Mouse (Mus musculus) c-Kit-negative CD71-positive TER-119-positive erythroid progenitor cells, embryonic 14.5 days (primary cell): ENCODE measurements around the gene Rabggtb.
A peak's percentile ranks its signal among the peaks of the same experiment; 100 is the strongest.

Experiments used
- DNase-seq: peaks from one replicate; pipeline ENCODE4 v3.0.0-alpha.2; 2013; ENCODE audit warnings: low read depth, low spot score

The Rabggtb gene

DNA sequence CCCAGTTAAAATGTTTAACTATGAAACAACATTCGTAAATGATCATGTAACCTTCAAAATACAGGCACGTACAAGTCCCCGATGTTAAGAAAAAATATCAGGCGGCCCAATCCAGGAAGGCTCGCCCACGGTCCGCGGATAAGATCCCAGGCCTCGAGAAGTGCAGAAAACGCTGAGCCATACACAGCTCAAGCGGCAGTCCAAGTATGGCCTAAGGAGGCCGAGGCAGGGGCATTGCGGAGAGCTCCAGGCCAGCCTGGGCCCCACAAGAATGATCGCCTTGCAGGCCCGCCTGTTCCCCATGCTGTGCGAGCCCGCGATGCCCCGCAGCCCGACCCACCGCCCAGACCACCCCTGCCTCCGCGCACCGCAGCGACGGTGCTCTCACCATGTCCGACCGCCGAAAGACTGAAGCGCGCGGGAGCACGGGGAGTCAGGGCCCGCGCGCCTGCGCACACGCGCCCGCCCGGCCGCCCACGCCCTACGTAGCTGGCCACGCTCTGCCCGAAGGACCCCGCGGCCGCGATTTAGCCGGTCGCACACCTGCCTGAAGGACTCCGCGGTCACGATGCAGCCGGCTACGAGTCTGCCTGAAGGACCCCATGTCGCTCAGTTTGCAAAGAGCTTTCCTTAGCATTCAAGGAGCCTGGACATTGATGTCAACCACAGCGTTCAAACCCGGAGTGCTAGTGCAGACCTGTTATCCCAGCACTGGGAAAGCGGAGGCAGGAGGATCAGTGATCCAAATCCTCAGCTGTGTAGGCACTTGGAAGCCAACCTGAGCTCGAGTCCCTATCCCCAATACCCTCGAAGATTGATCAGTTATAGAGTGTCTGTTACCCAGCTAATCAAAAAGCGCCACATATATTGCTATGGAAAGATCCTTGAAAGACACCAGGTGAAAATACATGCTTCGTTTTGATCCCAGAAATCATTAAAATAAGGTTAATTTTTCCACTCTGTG is at the start of gene Rabggtb:
Gene Rabggtb, minus strand, starts transcription at position 464 of the 964 bp plus-strand sequence.
- peak; percentile 92 for DNase-seq

DNA sequence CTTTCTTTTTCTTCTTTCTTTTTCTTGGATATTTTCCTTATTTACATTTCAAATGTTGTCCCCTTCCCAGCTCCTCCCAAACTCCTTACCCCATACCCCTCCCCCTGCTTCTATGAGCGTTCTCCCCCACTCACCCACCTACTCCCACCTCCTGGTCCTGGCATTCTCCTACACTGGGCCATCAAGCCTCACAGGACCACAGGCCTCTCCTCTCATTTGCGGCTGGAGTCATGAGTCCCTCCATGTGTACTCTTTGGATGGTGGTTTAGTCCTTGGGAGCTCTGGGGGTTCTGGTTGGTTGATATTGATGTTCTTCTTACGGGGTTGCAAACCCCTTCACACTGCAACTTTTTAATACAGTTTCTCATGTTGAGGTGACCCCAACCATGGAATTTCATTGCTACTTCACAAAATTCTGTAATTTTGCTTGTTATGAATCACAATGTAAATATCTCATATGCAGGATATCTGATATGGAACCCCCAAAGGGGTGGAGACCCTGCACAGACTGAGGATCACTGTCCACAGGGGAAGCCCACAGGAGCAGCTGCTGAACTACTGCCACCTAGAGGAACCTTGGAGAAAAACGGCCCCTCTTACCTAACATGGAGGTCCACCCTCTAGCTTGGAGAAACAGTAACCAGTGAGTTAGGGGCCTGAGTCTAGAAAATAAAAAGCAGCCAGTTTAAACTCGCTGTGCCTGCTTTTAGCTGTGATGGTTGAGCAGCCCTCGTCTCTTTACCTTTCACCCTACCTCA is 49.0 kb upstream of the Rabggtb start:
- DNase-seq = no peak

DNA sequence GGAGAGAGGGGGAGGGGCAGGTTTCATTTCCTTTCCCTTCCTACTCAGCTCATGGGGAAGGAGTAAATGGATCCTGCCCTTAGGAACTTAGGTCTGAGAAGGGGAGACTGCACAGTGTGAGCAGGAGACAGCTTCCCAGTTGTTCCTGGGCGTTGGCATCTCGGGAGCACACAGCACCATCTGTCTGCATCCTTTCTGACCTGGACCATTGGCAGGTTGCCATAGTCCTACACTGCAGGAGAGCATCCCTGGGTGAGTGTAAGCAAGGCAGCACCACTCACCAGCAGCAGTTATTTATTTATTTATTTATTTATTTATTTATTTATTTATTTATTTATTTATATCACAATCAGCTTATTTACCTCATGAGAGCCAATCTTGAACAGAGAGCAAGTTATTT is 48.1 kb upstream of the Rabggtb start:
- no peak for DNase-seq

DNA sequence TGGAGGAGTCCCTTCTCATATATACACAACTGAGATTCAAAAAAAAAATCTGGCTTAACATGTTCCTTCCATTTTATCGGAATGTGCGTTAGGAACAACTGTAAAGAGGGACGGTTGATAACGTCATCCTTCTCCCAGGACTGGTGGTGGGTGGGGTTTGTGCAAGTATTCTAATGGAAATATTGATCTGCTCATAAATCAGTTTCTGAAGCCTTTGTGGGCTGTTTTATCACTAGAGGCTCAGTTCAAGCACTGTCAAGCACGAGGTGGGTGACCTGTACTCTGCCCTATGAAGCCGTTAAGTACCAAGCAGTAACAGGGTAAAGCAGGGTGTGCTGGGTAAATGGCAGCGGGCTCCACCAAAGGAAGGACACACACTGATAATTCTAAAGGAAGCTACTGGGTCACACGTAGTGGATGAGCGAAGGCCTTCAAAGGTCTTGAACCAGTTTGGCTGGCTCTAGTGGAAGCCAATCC is 47.0 kb upstream of the Rabggtb start:
- no peak for DNase-seq

DNA sequence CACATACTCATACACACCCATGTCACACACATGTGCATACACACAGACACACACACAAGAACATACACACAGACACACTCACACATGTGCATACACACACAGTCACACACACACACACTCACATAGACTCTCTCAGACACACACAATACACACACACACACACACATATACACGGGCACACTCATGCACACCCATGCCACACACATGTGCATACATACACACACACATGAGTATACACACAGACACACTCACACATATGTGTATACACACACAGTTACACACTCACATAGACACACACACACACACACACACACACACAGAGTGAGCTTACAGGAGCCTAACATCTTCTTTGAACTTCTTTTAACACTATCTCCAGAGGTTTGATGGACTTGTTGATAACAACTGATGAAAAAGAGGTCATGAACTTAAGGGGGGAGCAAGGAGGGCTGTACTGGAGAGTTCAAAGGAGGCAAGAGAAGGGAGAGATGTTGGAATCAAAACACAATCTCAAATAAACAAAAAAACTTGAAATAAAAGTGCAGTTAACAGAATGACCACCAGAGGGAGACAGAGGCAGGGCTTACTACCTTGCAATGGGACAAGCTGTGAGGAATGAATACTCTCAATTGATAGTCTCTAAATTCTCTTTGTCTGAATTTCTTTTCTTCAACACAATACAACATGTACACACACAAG is 46.4 kb upstream of the Rabggtb start:
- peak; percentile 39 for DNase-seq

DNA sequence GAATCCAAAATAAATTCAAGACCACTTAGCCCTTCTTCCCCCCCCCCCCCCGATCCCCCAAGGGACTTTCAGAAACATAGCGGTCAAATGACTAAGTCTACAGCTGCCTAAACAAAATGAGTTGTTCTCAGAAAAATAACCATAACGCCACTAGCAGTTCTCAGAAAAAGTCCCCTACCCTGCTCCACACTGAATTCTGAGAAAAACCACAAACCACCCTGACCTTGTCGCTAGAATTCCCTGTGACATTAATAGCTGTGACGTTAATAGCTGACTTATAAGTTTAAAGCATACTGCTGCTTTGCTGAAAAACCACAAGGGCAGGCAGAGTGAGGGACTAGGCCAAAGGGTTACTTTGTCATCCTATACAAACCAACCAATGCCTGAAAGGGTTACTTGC is 45.1 kb upstream of the Rabggtb start:
- no peak for DNase-seq

DNA sequence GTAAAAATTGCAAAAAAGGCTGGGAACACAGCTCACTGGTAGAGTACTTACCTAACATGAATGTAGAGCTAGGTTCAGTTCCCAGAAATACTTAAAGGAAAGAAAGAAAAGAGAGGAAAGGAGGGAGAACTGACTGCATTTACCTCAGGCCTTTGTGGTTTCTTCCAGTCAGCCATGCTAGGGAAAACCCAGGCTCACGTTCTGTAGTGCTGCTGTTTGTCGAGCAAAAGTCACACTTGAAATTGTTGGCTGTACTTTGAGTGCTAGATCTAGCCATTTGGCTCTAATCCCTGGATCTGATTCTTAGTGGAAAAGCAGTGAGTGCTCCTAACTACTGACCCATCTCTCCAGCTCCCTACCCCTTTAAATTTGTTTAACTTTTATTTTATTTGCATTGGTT is 35.4 kb upstream of the Rabggtb start:
- DNase-seq = no peak

DNA sequence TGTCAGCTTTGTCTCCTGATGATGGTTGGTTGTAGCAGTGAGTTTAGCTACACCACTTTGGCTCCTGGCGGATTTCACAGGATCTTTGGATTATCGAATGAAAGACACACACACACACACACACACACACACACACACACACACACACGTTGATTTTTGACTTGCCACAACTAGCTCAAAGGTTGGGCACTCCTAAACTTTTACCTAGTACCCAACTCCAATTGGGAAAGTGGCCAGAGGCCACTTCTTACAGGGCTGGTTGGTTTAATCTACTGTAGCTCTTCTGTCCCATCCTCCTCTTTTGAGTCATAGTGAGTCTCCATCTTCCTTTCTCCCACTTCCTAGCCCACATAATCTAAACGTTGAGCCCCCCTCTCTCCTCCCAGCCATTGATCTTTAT is 34.5 kb upstream of the Rabggtb start:
- no peak for DNase-seq

DNA sequence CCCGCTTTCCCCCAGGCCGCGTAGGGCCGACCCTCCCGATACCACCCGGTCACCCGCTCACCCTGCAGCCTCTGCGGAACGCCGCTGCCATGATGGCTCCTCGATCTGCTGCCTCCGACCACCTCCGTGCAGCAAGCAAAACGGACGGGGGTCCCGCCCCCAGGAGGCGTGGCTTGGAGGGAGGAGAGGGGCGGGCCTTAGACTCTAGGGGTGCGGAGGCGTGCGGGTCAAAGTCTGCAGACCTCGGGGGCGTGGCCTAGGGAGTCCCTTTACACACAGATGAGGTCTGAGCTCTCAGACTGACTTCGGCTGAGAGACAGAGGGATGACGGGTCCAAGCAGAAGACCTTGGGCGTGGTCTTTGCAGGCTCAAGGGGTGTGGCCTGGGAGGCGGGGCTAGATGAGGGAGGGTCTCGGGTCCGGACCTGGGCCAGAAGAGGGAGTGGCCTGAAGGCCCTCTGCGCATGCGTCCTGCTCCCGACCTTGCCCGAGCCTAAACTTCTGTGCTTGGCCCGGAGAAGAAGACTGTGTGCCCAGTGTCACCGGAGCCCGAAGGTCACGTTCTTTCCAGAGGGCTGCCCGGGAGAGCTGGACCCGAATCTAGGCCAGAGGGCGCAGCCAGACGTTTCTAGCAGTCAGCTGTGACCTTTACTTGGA is 31.7 kb upstream of the Rabggtb start, which contains the start of gene Acadm:
Gene Acadm, minus strand, starts transcription at position 298 of the 656 bp plus-strand sequence.
- DNase-seq = peak; percentile 85

DNA sequence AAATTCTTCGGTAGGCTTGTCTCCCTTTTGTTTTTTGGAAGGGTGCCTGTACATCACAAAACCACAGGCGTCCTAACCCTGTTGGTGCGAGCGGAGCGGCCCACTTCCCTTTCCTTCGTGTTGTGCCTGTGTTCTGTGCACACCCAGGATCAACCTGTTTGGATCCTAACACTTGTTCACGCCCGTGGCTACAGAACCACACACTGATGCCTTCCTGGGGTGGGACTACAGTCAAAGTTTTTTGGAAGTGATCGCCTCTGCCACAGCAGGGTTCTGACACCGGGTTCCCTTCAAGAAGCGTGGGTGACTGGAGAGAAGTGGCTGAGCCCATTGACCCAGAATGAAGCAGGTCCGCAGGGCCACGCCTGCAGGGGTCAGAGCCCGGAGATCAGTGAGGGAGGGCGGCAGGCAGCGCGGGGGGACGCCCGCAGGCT is 31.1 kb upstream of the Rabggtb start:
- DNase-seq = peak; percentile 20

DNA sequence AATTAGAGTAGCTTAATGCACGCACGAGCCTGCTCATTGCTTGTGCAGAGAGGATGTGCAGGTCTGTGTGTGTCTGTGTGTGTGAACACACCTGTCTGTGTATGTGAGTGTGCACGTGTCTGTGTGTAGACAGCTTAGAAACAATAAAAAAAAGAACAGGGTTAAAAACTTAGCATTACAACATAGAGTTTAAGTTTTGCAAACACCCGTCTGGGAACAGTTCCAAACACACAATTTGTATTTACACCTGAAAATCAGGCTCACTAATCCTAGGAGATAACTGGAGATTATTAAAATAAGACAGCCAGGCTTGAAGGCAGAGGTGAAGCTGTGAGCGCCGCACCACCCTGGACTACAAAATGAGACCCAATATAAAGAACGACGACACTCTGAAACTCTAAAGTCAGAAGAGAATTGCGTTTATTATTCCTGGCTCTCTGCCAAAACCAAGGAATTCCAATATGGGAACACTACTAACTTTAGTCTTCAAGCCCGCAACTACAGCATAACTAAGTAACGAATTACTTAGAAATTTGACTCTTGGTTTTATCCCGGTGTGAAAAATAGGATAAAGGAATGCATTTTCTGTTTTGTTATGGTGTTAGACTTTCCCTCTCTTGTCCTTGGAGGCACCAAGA is 30.3 kb upstream of the Rabggtb start:
- no peak for DNase-seq

DNA sequence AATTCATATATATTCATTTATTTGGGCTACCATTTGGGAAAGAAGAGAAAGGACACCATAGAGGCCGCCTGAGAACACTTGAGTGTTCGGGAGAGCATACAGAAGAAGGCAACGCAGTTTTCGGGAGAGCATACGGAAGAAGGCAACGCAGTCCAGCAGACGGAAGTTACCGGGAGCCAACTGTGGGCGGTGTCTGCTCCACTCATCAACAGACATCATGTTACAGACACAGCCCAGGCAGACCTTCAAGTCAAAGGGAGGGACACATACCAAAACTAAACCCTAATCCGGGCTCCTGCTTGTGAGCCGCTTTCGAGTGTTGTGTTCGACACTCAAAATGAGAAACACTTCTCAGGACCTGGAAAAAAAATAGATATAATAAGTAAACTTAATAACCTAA is 28.8 kb upstream of the Rabggtb start:
- DNase-seq = no peak

DNA sequence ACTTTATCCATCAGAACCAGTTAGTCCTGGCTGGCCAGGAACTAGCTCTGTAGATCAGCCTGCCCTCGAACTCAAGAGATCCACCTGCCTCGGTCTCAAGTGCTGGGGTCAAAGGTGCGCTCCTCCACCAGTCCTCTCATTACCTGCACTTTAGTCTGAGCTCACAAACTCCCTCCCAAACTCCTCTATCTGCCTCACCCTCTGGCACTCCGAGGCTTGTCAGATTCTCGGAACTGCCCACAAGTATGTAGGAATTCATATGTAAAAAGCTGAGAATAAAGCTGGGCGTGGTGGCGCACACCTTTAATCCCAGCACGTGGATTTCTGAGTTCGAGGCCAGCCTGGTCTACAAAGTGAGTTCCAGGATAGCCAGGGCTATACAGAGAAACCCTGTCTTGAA is 27.7 kb upstream of the Rabggtb start:
- no peak for DNase-seq

DNA sequence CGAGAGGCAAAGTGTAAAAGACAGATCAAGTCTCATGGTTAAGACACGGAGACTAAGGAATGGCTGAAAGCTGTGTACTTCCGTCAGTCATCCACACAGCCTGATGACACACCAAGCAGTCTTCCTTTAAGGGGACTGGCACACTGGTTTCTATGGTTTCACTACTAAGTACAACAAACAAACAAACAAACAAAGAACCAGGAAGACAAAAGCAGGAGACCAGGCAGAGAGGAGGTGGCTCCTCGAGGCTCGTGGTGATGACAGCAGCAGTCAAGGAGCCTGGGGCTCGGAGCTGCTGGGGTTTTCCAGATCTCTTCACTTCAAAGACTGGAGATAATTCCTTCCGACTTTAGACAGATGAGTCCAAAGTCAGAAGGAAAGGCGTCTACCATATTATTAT is 27.2 kb upstream of the Rabggtb start:
- DNase-seq = no peak

DNA sequence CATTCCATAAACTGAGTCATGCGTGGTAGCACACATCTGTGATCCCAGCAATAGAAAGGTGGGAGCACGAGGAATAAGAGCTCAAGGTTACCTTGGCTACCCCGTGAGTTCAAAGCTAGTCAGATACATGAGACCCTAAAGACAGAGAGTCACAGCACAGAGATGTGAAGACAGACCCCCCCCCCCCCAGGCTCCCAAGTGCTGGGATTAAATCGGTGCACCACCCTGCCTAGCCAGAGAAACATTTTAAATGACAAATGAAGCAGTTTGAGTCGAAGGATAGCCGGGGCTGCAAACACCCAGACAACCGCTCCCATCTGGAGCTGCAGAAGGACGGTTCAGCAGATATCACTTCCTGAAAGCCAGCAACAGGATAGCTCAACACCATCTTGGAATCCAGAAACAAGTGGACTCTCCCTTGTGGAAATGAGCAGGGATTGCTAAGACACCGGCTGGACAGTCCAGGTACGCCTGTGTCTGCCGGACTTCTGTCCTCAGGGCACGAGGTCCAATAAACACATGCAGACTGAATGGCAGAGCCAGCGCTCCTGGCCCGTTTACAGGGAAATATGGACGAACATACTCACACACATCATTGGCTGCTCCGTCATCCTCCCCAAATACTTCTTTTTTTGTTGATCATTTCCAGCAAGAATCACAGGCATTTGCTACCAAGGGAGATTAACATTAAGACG is 24.5 kb upstream of the Rabggtb start:
- DNase-seq = no peak

DNA sequence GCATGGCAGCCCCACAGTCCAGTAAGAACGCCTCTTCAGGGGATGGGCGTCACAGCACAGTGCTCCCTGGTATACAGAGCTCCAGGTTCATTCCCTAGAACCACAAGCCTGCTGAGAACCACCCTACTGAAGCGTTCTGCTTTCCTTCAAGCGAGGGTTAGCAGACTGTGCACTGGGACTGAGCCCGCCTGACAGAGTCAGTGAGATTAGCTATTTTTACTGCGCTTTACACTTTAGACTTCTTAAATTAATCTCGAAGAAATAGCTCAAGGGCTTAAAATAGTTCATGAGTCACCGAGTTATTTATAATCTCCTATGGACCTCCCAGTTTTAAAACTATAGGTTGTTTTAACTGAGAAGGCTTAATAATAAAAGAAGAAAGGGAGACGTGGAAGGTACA is 23.1 kb upstream of the Rabggtb start:
- no peak for DNase-seq

DNA sequence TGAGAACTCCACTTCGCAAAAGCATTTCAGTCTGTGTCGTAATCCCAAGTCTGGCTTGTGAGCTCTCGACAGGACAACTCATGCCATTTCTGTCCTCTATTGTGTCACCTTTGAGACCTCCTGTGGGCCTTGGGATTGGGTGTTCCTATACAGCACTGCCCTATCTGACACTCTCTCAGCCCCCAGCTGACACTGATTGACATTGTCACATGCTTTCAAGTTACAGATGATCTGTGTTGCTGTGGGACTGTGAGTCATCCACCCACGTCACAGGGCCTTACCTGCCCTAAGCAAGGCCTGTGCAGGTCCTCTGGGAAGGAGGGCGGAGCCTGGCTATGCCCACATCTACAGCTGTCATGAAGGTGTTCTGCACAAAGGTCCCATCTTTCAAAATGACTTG is 19.7 kb upstream of the Rabggtb start:
- no peak for DNase-seq

DNA sequence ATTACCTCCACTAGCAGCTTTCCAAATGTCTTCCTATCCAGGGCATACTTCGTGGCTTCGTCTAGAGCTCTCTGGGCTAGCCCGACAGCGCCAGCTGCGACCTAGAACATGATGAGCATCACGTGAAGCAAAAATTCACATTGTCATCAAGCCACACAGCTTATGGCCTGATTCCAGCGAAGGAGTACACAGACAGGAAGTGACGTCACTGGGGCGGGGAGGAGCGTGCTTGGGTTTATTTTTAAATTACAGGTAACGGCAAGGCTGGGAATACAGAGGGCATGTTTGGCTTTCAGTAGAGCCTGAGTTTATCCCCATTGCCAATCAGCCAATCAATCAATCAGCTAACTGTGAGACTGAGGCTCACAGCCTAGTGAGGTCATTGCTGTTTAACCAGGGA is 16.7 kb upstream of the Rabggtb start:
- no peak for DNase-seq

DNA sequence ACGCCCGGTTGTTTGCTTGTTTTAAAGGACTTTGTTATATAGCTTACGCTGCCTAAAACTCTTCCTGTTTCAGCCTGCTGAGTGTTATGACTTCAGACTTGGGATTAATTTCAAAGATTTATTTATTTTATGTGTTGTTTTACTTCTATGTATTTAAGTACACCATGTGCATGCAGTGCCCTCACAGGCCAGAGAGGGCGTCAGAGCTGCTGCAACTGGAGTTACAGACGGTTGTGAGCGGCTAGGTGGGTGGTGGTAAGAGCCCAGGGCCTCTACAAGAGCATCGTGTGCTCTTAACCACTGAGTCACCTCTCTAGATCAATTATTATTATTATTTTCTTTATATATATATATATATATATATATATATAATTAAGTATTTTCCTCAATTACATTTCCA is 13.5 kb upstream of the Rabggtb start:
- DNase-seq = no peak
